Mouse (Mus musculus): ENCODE results near the gene Mapk8ip1. TPM values are rescaled to one million over a fixed set of nuclear protein-coding genes. Genes with fewer than 3 reads are reported as not detected.

Mapk8ip1 gene
- polyA plus RNA-seq, 1 experiment from 2014 or later, result 22.0 TPM

GRCm38 (mm10) chr2:92388891-92389641 lies 12.0 kb downstream of the Mapk8ip1 start:
- peaks cover 32% of the 10 kb centered on the region for H3K36me3 ChIP-seq
- H3K4me2 ChIP-seq, result peak overlapping the region; percentile 89
- peak; percentile 84 for ATAC-seq (ENCODE audit: insufficient number of reproducible peaks, insufficient read depth, low FRiP score, low TSS enrichment, low read depth)
- H3K4me1 ChIP-seq, result peaks cover 49% of the 10 kb centered on the region
- H3K27ac ChIP-seq, result peak overlapping the region; percentile 89
- peak overlapping the region; percentile 75 for H3K4me3 ChIP-seq
- WGBS, result under 1% methylated on average over 55 of the region's 62 CpGs
- H3K9me3 ChIP-seq, result no peaks in the 10 kb centered on the region
- H3K9ac ChIP-seq, result peak overlapping the region; percentile 80
- H3K27me3 ChIP-seq, result no peaks in the 10 kb centered on the region

GRCm38 (mm10) chr2:92388081-92388517 lies 13.0 kb downstream of the Mapk8ip1 start:
- H3K9ac ChIP-seq, result peak overlapping the region; percentile 80
- peak overlapping the region; percentile 89 for H3K4me2 ChIP-seq
- H3K36me3 ChIP-seq, result peaks cover 42% of the 10 kb centered on the region
- 0 out of 2 replicates have a peak overlapping the region, but pooled peaks have one; percentile 22 for H3K27ac ChIP-seq
- no peak for ATAC-seq (ENCODE audit: insufficient number of reproducible peaks, insufficient read depth, low FRiP score, low TSS enrichment, low read depth)
- H3K4me1 ChIP-seq, result peaks cover 49% of the 10 kb centered on the region
- H3K27me3 ChIP-seq, result no peaks in the 10 kb centered on the region
- peak overlapping the region; percentile 75 for H3K4me3 ChIP-seq
- 54% methylated on average over 3 of the region's 3 CpGs for WGBS
- no peaks in the 10 kb centered on the region for H3K9me3 ChIP-seq

GRCm38 (mm10) chr2:92387646-92388045 lies 13.4 kb downstream of the Mapk8ip1 start:
- peak overlapping the region; percentile 80 for H3K9ac ChIP-seq
- H3K4me2 ChIP-seq, result peak overlapping the region; percentile 89
- H3K4me1 ChIP-seq, result peaks cover 45% of the 10 kb centered on the region
- ATAC-seq (ENCODE audit: insufficient number of reproducible peaks, insufficient read depth, low FRiP score, low TSS enrichment, low read depth), result no peak
- 78% methylated on average over 4 of the region's 4 CpGs for WGBS
- no peak overlapping the region; the same call in 1 of the 2 replicates for H3K4me3 ChIP-seq
- no peaks in the 10 kb centered on the region for H3K27me3 ChIP-seq
- H3K27ac ChIP-seq, result no peak overlapping the region
- no peaks in the 10 kb centered on the region for H3K9me3 ChIP-seq
- peaks cover 46% of the 10 kb centered on the region for H3K36me3 ChIP-seq

GRCm38 (mm10) chr2:92386821-92387570 lies 14.1 kb downstream of the Mapk8ip1 start:
- Histone ChIP-seq H3K4me3 (no peak overlapping the region), H3K27ac (no peak overlapping the region), H3K27me3 (no peaks in the 10 kb centered on the region), H3K36me3 (peaks cover 53% of the 10 kb centered on the region), H3K4me2 (no peak overlapping the region), H3K4me1 (peaks cover 38% of the 10 kb centered on the region), H3K9ac (no peak overlapping the region), H3K9me3 (no peaks in the 10 kb centered on the region)
- ATAC-seq (ENCODE audit: insufficient number of reproducible peaks, insufficient read depth, low FRiP score, low TSS enrichment, low read depth), result no peak
- 88% methylated on average over 30 of the region's 30 CpGs for WGBS

GRCm38 (mm10) chr2:92385113-92386051 lies 15.7 kb downstream of the Mapk8ip1 start:
- Histone ChIP-seq H3K4me2 (no peak overlapping the region), H3K27ac (no peak overlapping the region), H3K9ac (no peak overlapping the region), H3K36me3 (peaks cover 69% of the 10 kb centered on the region), H3K4me1 (peaks cover 25% of the 10 kb centered on the region), H3K27me3 (no peaks in the 10 kb centered on the region), H3K9me3 (no peaks in the 10 kb centered on the region), H3K4me3 (no peak overlapping the region)
- 80% methylated on average over 22 of the region's 22 CpGs for WGBS
- ATAC-seq (ENCODE audit: insufficient number of reproducible peaks, insufficient read depth, low FRiP score, low TSS enrichment, low read depth), result no peak

- Histone ChIP-seq H3K4me2 (no peak overlapping the region), H3K9ac (no peak overlapping the region), H3K27ac (no peak overlapping the region), H3K4me3 (no peak overlapping the region), H3K27me3 (no peaks in the 10 kb centered on the region), H3K9me3 (no peaks in the 10 kb centered on the region), H3K36me3 (peaks cover 82% of the 10 kb centered on the region), H3K4me1 (peaks cover 15% of the 10 kb centered on the region)
- WGBS, result 70% methylated on average over 4 of the region's 4 CpGs
- ATAC-seq (ENCODE audit: insufficient number of reproducible peaks, insufficient read depth, low FRiP score, low TSS enrichment, low read depth), result no peak
These were observed 17.0 kb downstream of the Mapk8ip1 start for GRCm38 (mm10) chr2:92384101-92384500.

- Histone ChIP-seq H3K9me3 (no peaks in the 10 kb centered on the region), H3K4me3 (no peak overlapping the region), H3K9ac (no peak overlapping the region), H3K27me3 (no peaks in the 10 kb centered on the region), H3K36me3 (peaks cover 95% of the 10 kb centered on the region), H3K27ac (no peak overlapping the region), H3K4me2 (no peak overlapping the region), H3K4me1 (peaks cover 4% of the 10 kb centered on the region)
- no peak for ATAC-seq (ENCODE audit: insufficient number of reproducible peaks, insufficient read depth, low FRiP score, low TSS enrichment, low read depth)
- 90% methylated on average over 4 of the region's 4 CpGs for WGBS
These were observed 18.3 kb downstream of the Mapk8ip1 start for GRCm38 (mm10) chr2:92382759-92383158.

GRCm38 (mm10) chr2:92381901-92382588 lies 19.0 kb downstream of the Mapk8ip1 start, which contains the start of gene 1700029I15Rik:
1700029I15Rik (plus strand) TSS chr2:92382538.
- Histone ChIP-seq H3K36me3 (peaks cover 100% of the 10 kb centered on the region), H3K9ac (no peak within 1 kb of the TSS), H3K27ac (no peak within 1 kb of the TSS), H3K4me1 (no peaks in the 10 kb centered on the region), H3K27me3 (no peaks in the 10 kb centered on the region), H3K4me3 (no peak within 1 kb of the TSS), H3K9me3 (no peaks in the 10 kb centered on the region), H3K4me2 (no peak within 1 kb of the TSS)
- WGBS, result 84% methylated on average over 5 of the region's 5 CpGs
- no peak for ATAC-seq (ENCODE audit: insufficient number of reproducible peaks, insufficient read depth, low FRiP score, low TSS enrichment, low read depth)

- Histone ChIP-seq H3K4me2 (no peak overlapping the region), H3K36me3 (peaks cover 92% of the 10 kb centered on the region), H3K27me3 (no peaks in the 10 kb centered on the region), H3K9me3 (no peaks in the 10 kb centered on the region), H3K27ac (no peak overlapping the region), H3K9ac (no peak overlapping the region), H3K4me1 (peaks cover 4% of the 10 kb centered on the region), H3K4me3 (no peak overlapping the region)
- ATAC-seq (ENCODE audit: insufficient number of reproducible peaks, insufficient read depth, low FRiP score, low TSS enrichment, low read depth), result no peak
- 89% methylated on average over 5 of the region's 5 CpGs for WGBS
These were observed 19.9 kb downstream of the Mapk8ip1 start for GRCm38 (mm10) chr2:92381161-92381560.

- ATAC-seq (ENCODE audit: insufficient number of reproducible peaks, insufficient read depth, low FRiP score, low TSS enrichment, low read depth), result no peak
- H3K27ac ChIP-seq, result no peak overlapping the region
- H3K9me3 ChIP-seq, result no peaks in the 10 kb centered on the region
- no peak overlapping the region for H3K4me2 ChIP-seq
- H3K4me3 ChIP-seq, result no peak overlapping the region
- WGBS, result 66% methylated on average over 6 of the region's 6 CpGs
- H3K36me3 ChIP-seq, result peaks cover 86% of the 10 kb centered on the region
- H3K27me3 ChIP-seq, result no peaks in the 10 kb centered on the region
- H3K4me1 ChIP-seq, result peaks cover 9% of the 10 kb centered on the region
- no peak overlapping the region for H3K9ac ChIP-seq
These were observed 20.5 kb downstream of the Mapk8ip1 start for GRCm38 (mm10) chr2:92380495-92381050.

Measured in embryonic facial prominence, embryonic 13.5 days (tissue).